Mouse (Mus musculus) embryonic facial prominence, embryonic 15.5 days (tissue): ENCODE measurements around the gene Hacd3. TPM values are rescaled to one million over a fixed set of nuclear protein-coding genes. Genes with fewer than 3 reads are reported as not detected.
A peak's percentile ranks its signal among the peaks of the same experiment; 100 is the strongest.
"Not testable (repeated sequence)": the region's sequence is repeated elsewhere in the genome, so short reads cannot be mapped to it uniquely, and the experiment has no call there.

Source experiments
- ATAC-seq: fragments of 200-750 bp; cut with Nextera tagmentation; 2 replicates; pipeline ENCODE4 v1.8.0; 2017; ENCODE audit warnings: low read depth, moderate TSS enrichment; ENCODE audit not compliant: insufficient number of reproducible peaks, low FRiP score, low TSS enrichment
- H3K27ac ChIP-seq: fragments of 300-500 bp; sonication (generic); replicated peaks from 2 replicates; pipeline ENCODE4 v1.5.1; 2015; ENCODE audit warnings: mild to moderate bottlenecking, inconsistent platforms
- H3K27me3 ChIP-seq: fragments of 300-500 bp; sonication (generic); 2 replicates; pipeline ENCODE4 v1.6.1; 2015; ENCODE audit warnings: inconsistent platforms
- H3K36me3 ChIP-seq: fragments of 300-500 bp; sonication (generic); 2 replicates; pipeline ENCODE4 v1.6.1; 2015; ENCODE audit warnings: mild to moderate bottlenecking, inconsistent platforms
- H3K4me1 ChIP-seq: fragments of 300-500 bp; sonication (generic); 2 replicates; pipeline ENCODE4 v1.6.1; 2015; ENCODE audit warnings: inconsistent platforms
- H3K4me2 ChIP-seq: fragments of 300-500 bp; sonication (generic); replicated peaks from 2 replicates; pipeline ENCODE4 v1.6.1; 2015; ENCODE audit warnings: mild to moderate bottlenecking, inconsistent platforms
- H3K4me3 ChIP-seq: fragments of 300-500 bp; sonication (generic); replicated peaks from 2 replicates; pipeline ENCODE4 v1.5.1; 2015; ENCODE audit warnings: mild to moderate bottlenecking, inconsistent platforms
- H3K9ac ChIP-seq: fragments of 300-500 bp; sonication (generic); 2 replicates; pipeline ENCODE4 v1.6.1; 2015; ENCODE audit warnings: inconsistent platforms
- H3K9me3 ChIP-seq: fragments of 300-500 bp; sonication (generic); replicated peaks from 2 replicates; pipeline ENCODE4 v1.6.1; 2016; ENCODE audit warnings: inconsistent platforms
- WGBS: fragments of 180-500 bp; shearing (Covaris S2); methylation state at CpG from one replicate; pipeline ENCODE4 v1.1.7; 2015; 5-methylcytosine and 5-hydroxymethylcytosine counted together
- polyA plus RNA-seq: library from polyadenylated mRNA; unstranded; fragments of >200 nt; fragmentation: Nextera tagmentation; extraction: Ambion mirVana; gene quantifications from 2 replicates; pipeline ENCODE4 v1.2.1, GENCODE M21; 2015

Gene Hacd3
- polyA plus RNA-seq, 1 experiment from 2014 or later = 78.5 TPM

- H3K4me1 ChIP-seq = peaks cover 11% of the 10 kb centered on the region
- WGBS = 68% methylated on average over 5 of the region's 5 CpGs
- H3K4me3 ChIP-seq, H3K9me3 ChIP-seq, H3K4me2 ChIP-seq, H3K27ac ChIP-seq, H3K9ac ChIP-seq, H3K36me3 ChIP-seq, H3K27me3 ChIP-seq, ATAC-seq: not testable (repeated sequence)
Observed at GRCm38 (mm10) chr9:65031355-65031754, 9.9 kb upstream of the Hacd3 start.

- H3K27ac ChIP-seq = no peak overlapping the region
- H3K9me3 ChIP-seq = no peaks in the 10 kb centered on the region
- 82% methylated on average over 5 of the region's 5 CpGs for WGBS
- H3K27me3 ChIP-seq = no peaks in the 10 kb centered on the region
- no peak overlapping the region for H3K4me2 ChIP-seq
- ATAC-seq = no peak
- H3K4me1 ChIP-seq = peaks cover 7% of the 10 kb centered on the region
- no peak overlapping the region for H3K9ac ChIP-seq
- no peaks in the 10 kb centered on the region for H3K36me3 ChIP-seq
- no peak overlapping the region for H3K4me3 ChIP-seq
Observed at GRCm38 (mm10) chr9:65028313-65028712, 6.8 kb upstream of the Hacd3 start.

- no peak for ATAC-seq
- H3K9ac ChIP-seq = no peak overlapping the region
- no peaks in the 10 kb centered on the region for H3K36me3 ChIP-seq
- H3K9me3 ChIP-seq = no peaks in the 10 kb centered on the region
- 0 out of 2 replicates have a peak, but pooled peaks cover 4% of the 10 kb centered on the region for H3K4me1 ChIP-seq
- H3K4me3 ChIP-seq = no peak overlapping the region
- WGBS = 72% methylated on average over 7 of the region's 7 CpGs
- H3K4me2 ChIP-seq = no peak overlapping the region
- no peaks in the 10 kb centered on the region for H3K27me3 ChIP-seq
- H3K27ac ChIP-seq = no peak overlapping the region
Observed at GRCm38 (mm10) chr9:65027241-65027640, 5.7 kb upstream of the Hacd3 start.

- no peak for ATAC-seq
- Histone ChIP-seq H3K36me3 (no peaks in the 10 kb centered on the region), H3K4me3 (no peak overlapping the region), H3K4me2 (no peak overlapping the region), H3K27me3 (no peaks in the 10 kb centered on the region), H3K9me3 (no peaks in the 10 kb centered on the region), H3K4me1 (peaks cover 28% of the 10 kb centered on the region), H3K27ac (no peak overlapping the region), H3K9ac (no peak overlapping the region)
- WGBS = 94% methylated on average over 3 of the region's 3 CpGs
Observed at GRCm38 (mm10) chr9:65023447-65023846, 2.0 kb upstream of the Hacd3 start.

- Histone ChIP-seq H3K9ac (no peak overlapping the region), H3K9me3 (no peaks in the 10 kb centered on the region), H3K27ac (no peak overlapping the region), H3K4me3 (no peak overlapping the region), H3K27me3 (no peaks in the 10 kb centered on the region), H3K36me3 (no peaks in the 10 kb centered on the region), H3K4me2 (no peak overlapping the region), H3K4me1 (peaks cover 34% of the 10 kb centered on the region)
- WGBS = 78% methylated on average over 4 of the region's 4 CpGs
- no peak for ATAC-seq
Observed at GRCm38 (mm10) chr9:65022580-65023135, 1.2 kb upstream of the Hacd3 start.

- peak overlapping the region; percentile 99 for H3K4me3 ChIP-seq
- H3K4me2 ChIP-seq = peak overlapping the region; percentile 89
- peaks cover 36% of the 10 kb centered on the region for H3K4me1 ChIP-seq
- peak overlapping the region; percentile 84 for H3K27ac ChIP-seq
- H3K9ac ChIP-seq = peak overlapping the region; percentile 86; the same call in 1 of the 2 replicates
- no peaks in the 10 kb centered on the region for H3K9me3 ChIP-seq
- H3K27me3 ChIP-seq = no peaks in the 10 kb centered on the region
- 22% methylated on average over 9 of the region's 9 CpGs for WGBS
- H3K36me3 ChIP-seq = no peaks in the 10 kb centered on the region
- no peak for ATAC-seq
Observed at GRCm38 (mm10) chr9:65021887-65022579, 540 bp upstream of the Hacd3 start.

GRCm38 (mm10) chr9:65020128-65020527, 1.4 kb downstream of the Hacd3 start:
- ATAC-seq = no peak
- Histone ChIP-seq H3K4me1 (peaks cover 53% of the 10 kb centered on the region), H3K27ac (no peak overlapping the region), H3K4me3 (peak overlapping the region; percentile 99), H3K4me2 (peak overlapping the region; percentile 89), H3K9me3 (no peaks in the 10 kb centered on the region), H3K36me3 (no peaks in the 10 kb centered on the region), H3K27me3 (no peaks in the 10 kb centered on the region), H3K9ac (no peak overlapping the region)
- 70% methylated on average over 4 of the region's 4 CpGs for WGBS

- no peak overlapping the region for H3K9ac ChIP-seq
- H3K4me1 ChIP-seq = peaks cover 54% of the 10 kb centered on the region
- no peaks in the 10 kb centered on the region for H3K9me3 ChIP-seq
- H3K36me3 ChIP-seq = no peaks in the 10 kb centered on the region
- H3K4me3 ChIP-seq = no peak overlapping the region
- no peak for ATAC-seq
- no peak overlapping the region for H3K4me2 ChIP-seq
- 46% methylated on average over 3 of the region's 3 CpGs for WGBS
- H3K27ac ChIP-seq = no peak overlapping the region
- no peaks in the 10 kb centered on the region for H3K27me3 ChIP-seq
Observed at GRCm38 (mm10) chr9:65019146-65019545, 2.3 kb downstream of the Hacd3 start.

- Histone ChIP-seq H3K9me3 (no peaks in the 10 kb centered on the region), H3K9ac (no peak overlapping the region), H3K4me3 (no peak overlapping the region), H3K36me3 (no peaks in the 10 kb centered on the region), H3K27ac (no peak overlapping the region), H3K27me3 (no peaks in the 10 kb centered on the region), H3K4me2 (no peak overlapping the region), H3K4me1 (peaks cover 54% of the 10 kb centered on the region)
- 66% methylated on average over 3 of the region's 3 CpGs for WGBS
- ATAC-seq = no peak
Observed at GRCm38 (mm10) chr9:65018588-65019121, 2.8 kb downstream of the Hacd3 start.

- no peak overlapping the region for H3K27ac ChIP-seq
- WGBS = 81% methylated on average over 4 of the region's 4 CpGs
- no peak for ATAC-seq
Observed at GRCm38 (mm10) chr9:65017896-65018295, 3.6 kb downstream of the Hacd3 start.

GRCm38 (mm10) chr9:65016978-65017827, 4.3 kb downstream of the Hacd3 start:
- Histone ChIP-seq H3K27ac (no peak overlapping the region), H3K9ac (no peak overlapping the region), H3K4me2 (no peak overlapping the region), H3K36me3 (no peaks in the 10 kb centered on the region), H3K4me3 (no peak overlapping the region), H3K9me3 (no peaks in the 10 kb centered on the region), H3K27me3 (no peaks in the 10 kb centered on the region), H3K4me1 (peaks cover 53% of the 10 kb centered on the region)
- 80% methylated on average over 16 of the region's 16 CpGs for WGBS
- ATAC-seq = no peak

More at GRCm38 (mm10) chr9:65017896-65018295, 3.6 kb downstream of the Hacd3 start:
- Histone ChIP-seq H3K27me3 (no peaks in the 10 kb centered on the region), H3K4me1 (peaks cover 54% of the 10 kb centered on the region), H3K9me3 (no peaks in the 10 kb centered on the region), H3K4me3 (no peak overlapping the region), H3K9ac (no peak overlapping the region), H3K4me2 (no peak overlapping the region), H3K36me3 (no peaks in the 10 kb centered on the region)
